Mouse (Mus musculus) embryo, embryonic 11.5 days (tissue): ENCODE results near the gene Slc25a11.

ENCODE experiments used
- DNase-seq: peaks from one replicate; pipeline ENCODE4 v3.0.0-alpha.2; 2012; ENCODE audit warnings: low read depth, low spot score

Slc25a11 gene

GRCm38 (mm10) chr11:70621972-70622814, 25.1 kb downstream of the Slc25a11 start:
- no peak for DNase-seq

- no peak for DNase-seq
Observed at GRCm38 (mm10) chr11:70619101-70619500, 28.2 kb downstream of the Slc25a11 start, which contains the start of gene Chrne. Chrne (minus strand) TSS chr11:70619216.

DNA sequence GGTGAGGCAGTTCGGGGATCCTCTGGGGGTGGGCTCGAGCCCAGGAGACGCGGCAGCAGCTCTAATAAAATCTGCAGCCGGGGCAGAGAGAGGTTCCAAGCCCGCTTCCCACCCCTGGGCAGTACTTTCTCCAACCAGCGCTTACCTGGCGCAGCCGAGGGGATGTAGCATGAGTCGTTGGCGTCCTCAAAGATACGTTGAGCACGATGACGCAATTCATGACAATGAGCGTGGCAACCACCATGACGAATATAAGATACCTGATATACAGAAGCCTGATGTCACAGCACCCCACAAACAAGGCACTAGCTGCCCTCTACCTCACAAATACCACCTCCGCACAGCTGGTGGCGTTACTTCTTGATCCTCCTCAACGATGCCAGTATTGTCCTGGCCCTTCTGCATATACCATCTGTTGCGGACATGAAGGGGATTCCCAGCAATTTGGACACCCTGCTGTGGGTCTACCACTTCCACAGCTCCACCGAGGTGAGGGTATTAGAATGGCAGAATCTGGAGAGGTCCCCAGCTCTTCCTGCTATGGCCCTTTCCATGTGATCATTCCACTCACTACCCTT, 31.7 kb downstream of the Slc25a11 start, which contains the start of gene 4930544D05Rik:
TSS of gene 4930544D05Rik (plus strand) at position 333 of the 578 bp plus-strand sequence.
- no peak for DNase-seq

DNA sequence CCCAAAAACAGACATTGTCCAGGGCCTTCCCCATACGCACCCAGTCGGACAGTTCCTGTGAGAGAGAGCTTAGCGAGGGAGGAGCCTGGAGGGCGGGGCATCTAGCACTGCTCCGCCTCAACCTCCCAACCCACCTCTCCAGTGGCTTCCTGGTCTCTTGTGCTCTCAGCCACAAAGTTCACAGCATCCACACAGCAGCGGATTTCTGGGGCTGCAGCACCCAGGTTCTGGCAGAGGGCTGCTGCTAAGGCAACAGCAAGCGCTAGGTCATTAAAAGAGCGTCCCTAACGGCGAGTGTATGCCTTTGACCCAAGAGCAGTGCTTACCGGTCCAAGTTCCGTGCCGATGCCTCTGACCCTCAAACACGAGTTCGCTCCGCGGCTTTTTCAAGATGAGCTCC, 32.2 kb downstream of the Slc25a11 start:
- DNase-seq: peak; percentile 30

- no peak for DNase-seq
Observed at GRCm38 (mm10) chr11:70612505-70612904, 34.8 kb downstream of the Slc25a11 start.

DNA sequence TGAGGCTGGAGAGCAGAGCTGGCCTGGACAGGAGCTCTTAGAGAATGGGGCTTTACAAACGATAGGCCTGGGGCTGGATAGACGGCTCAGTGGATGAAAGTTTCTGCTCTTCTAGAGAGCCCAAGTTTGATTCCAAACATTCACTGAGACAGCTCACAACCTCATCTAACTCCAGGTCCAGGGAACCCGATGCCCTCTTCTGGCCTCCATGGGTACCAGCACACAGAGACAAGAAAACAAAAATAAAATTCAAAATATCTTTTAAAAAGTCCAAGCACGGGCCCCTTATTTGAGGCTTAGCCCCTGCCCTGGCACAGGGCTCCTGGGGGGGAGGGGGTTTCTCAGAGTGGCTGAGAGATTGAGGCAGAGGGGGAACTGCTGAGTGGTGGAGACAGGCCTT, 36.5 kb downstream of the Slc25a11 start:
- no peak for DNase-seq

DNA sequence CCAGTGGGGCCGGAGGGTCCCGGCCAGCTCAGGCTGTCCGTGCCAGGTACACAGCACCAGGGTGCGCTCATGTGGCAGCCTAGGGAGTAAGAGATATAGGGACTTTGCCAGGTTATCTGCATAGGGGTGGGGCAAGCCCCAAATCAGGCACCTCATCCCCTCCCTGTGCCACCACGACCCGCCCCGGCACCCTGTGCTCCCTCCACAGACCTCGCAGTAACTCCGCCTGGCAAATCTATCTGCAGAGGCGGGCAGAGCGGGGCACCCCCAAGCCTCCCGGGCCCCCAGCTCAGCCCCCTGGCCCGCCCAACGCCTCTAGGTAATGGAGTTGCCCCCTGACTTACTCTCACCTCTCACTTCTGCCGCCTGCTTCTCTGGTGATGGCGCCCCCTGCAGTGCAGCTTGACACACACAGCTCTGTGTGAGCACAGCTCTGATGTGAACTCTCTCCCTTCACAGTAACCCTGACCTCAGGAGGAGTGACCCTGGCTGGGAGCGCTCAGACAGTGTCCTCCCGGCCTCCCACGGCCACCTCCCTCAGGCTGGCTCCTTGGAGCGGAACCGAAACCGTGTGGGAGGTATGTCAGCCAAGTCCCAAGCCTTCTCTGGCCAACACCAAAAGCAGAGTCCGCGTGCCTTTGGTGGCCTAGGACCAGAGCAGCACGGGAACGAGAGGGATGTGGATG, 38.8 kb downstream of the Slc25a11 start:
- no peak for DNase-seq

DNA sequence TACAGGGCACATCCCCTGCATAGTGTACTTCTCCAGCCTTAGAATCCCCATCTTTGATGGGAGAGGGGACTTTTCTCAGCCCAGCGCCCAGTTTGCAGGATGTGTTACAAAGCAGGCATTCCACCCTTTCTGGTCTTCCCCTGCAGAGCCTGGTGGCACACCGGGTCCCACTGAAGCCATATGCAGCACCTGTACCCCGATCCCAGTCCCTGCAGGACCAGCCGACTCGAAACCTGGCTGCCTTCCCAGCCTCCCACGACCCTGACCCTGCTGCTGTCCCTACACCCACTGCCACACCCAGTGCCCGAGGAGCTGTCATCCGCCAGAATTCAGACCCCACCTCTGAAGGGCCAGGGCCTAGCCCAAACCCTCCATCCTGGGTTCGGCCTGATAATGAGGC, 39.7 kb downstream of the Slc25a11 start:
- DNase-seq: no peak

- no peak for DNase-seq
Observed at GRCm38 (mm10) chr11:70606717-70607116, 40.6 kb downstream of the Slc25a11 start.

DNA sequence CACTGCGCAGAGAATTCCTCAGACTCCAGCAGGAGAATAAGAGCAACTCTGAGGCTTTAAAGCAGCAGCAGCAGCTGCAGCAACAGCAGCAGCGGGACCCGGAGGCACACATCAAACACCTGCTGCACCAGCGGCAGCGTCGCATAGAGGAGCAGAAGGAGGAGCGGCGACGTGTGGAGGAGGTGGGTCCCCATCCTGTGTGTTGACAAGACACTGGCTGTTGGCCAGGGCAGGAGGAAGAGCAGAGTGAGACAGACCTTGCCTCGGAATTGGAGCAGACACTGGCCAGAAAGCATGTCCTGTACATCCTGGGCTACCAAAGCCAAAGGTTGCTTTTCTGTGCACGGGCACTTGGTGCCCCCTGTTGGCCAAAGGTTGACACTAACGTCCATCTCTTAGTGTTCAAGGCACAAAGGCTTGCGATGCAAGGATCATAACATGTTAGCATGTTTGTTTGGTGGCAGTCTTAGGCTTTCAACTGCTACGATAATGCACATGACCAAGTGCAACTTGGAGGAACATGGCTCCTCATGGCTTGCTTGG, 42.2 kb downstream of the Slc25a11 start:
- peak; percentile 61 for DNase-seq

- DNase-seq: no peak
Observed at GRCm38 (mm10) chr11:70598451-70598953, 48.8 kb downstream of the Slc25a11 start.

DNA sequence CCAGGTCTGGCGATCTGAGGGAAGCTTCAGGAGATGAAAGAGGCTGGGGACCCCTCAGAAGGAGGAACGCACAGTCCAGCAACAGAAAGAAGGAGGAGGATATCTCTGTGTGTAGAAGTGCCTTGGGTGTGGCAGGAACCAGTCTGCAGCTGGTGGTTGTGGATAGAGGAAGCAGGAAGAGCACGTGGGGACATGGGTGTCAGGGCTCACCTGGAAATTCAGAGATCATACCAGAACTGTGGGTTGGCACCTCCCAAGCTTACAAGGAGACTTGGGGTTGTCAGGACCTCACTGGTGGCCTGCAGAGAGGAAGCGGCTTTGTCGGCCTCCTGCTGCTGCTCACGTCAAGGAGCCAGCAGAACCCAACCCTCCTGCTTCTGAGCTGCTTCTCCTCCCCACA, 50.0 kb downstream of the Slc25a11 start:
- no peak for DNase-seq

GRCm38 (mm10) chr11:70596094-70596493, 51.2 kb downstream of the Slc25a11 start:
- no peak for DNase-seq

DNA sequence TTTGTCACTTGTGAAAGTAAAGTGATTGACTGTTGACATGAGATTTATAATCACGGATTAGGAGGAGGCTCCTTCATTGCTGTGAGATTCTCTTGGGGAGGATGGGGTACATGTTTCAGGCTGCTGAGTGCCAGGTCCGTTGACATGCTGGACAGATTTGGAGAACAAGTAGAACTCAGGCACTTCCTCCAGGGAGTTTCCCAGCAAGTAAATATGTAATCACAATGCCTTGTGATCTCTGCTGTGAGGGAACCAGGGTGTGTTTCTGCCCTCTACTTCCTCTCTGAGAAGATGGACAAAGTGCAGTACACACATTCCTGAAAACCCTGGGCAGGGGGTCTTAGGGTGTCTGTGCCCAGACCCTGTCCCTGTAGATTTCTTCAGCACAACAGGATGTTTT, 51.6 kb downstream of the Slc25a11 start:
- DNase-seq: no peak

GRCm38 (mm10) chr11:70594253-70594989, 52.9 kb downstream of the Slc25a11 start:
- no peak for DNase-seq
